Mouse (Mus musculus) small intestine, adult 2 months (tissue): Measurements from ENCODE around the gene Rnf5. TPM values are rescaled to one million over a fixed set of nuclear protein-coding genes. Genes with fewer than 3 reads are reported as not detected.
A peak's percentile ranks its signal among the peaks of the same experiment; 100 is the strongest.

ENCODE experiments used
- H3K27ac ChIP-seq: fragments of 200-500 bp; 2 replicates; pipeline ENCODE4 v1.5.1; 2012; ENCODE audit warnings: low read depth, low read length, control low read depth, inconsistent platforms; ENCODE audit not compliant: insufficient read depth
- H3K27me3 ChIP-seq: fragments of 200-500 bp; 2 replicates; pipeline ENCODE4 v1.6.1; 2012; ENCODE audit warnings: mild to moderate bottlenecking, moderate library complexity, low read length, inconsistent platforms; ENCODE audit not compliant: control insufficient read depth, insufficient read depth
- H3K36me3 ChIP-seq: fragments of 200-500 bp; 2 replicates; pipeline ENCODE4 v1.6.1; 2012; ENCODE audit warnings: mild to moderate bottlenecking, low read length, control low read depth, inconsistent platforms; ENCODE audit not compliant: control insufficient read depth, insufficient read depth
- H3K4me1 ChIP-seq: fragments of 200-500 bp; 2 replicates; pipeline ENCODE4 v1.6.1; 2012; ENCODE audit warnings: low read length, inconsistent platforms, mixed read lengths; ENCODE audit not compliant: control insufficient read depth, insufficient read depth, insufficient read length
- H3K4me3 ChIP-seq: fragments of 200-500 bp; 2 replicates; pipeline ENCODE4 v1.5.1; 2012; ENCODE audit warnings: low read depth, mild to moderate bottlenecking, control low read depth, inconsistent platforms, low read length, moderate library complexity
- CTCF ChIP-seq: fragments of 200-500 bp; IDR thresholded peaks from 2 replicates; pipeline ENCODE4 v1.5.1; 2012; ENCODE audit warnings: low read depth, mild to moderate bottlenecking, control low read depth, inconsistent platforms, low read length, moderate library complexity, mixed read lengths; ENCODE audit not compliant: insufficient replicate concordance, insufficient read length; ENCODE audit errors: extremely low read depth
- POLR2A ChIP-seq: fragments of 200-500 bp; IDR thresholded peaks from 2 replicates; pipeline ENCODE4 v1.6.1; 2012; ENCODE audit warnings: low read depth, mild to moderate bottlenecking, control low read depth, inconsistent platforms, low read length, moderate library complexity
- WGBS: fragments of 180-500 bp; shearing (Covaris S2); methylation state at CpG from one replicate; pipeline ENCODE4 v1.1.7; 2018; 5-methylcytosine and 5-hydroxymethylcytosine counted together
- polyA plus RNA-seq: library from polyadenylated mRNA; depleted of rRNA; stranded (reverse); fragments of >200 nt; gene quantifications from 2 replicates; pipeline ENCODE4 v1.2.3, GENCODE M21; 2012

Rnf5 gene
- polyA plus RNA-seq, 1 experiment, result 147 TPM

- H3K27me3 ChIP-seq, result no peaks in the 10 kb centered on the region
- peaks cover 26% of the 10 kb centered on the region for H3K36me3 ChIP-seq
- H3K27ac ChIP-seq, result no peak overlapping the region
- TF ChIP-seq CTCF (no peak), POLR2A (no peak)
- WGBS, result 85% methylated on average over 16 of the region's 16 CpGs
- peaks cover 8% of the 10 kb centered on the region for H3K4me1 ChIP-seq
- H3K4me3 ChIP-seq, result peak overlapping the region; percentile 4; the same call in 1 of the 2 replicates
Measured at GRCm38 (mm10) chr17:34648141-34648890, 44.8 kb upstream of the Rnf5 start.

- under 1% methylated on average over 65 of the region's 66 CpGs for WGBS
- Histone ChIP-seq H3K4me1 (peaks cover 8% of the 10 kb centered on the region), H3K4me3 (peak within 1 kb of the TSS; percentile 88), H3K27me3 (no peaks in the 10 kb centered on the region), H3K27ac (no peak within 1 kb of the TSS; the same call in 1 of the 2 replicates), H3K36me3 (peaks cover 18% of the 10 kb centered on the region)
- TF ChIP-seq CTCF, result no peak
- peak; percentile 70; the same call in 1 of the 2 replicates for TF ChIP-seq POLR2A
Measured at GRCm38 (mm10) chr17:34646906-34647787, 43.7 kb upstream of the Rnf5 start, which contains the start of gene Atf6b. Atf6b (plus strand) TSS chr17:34647146.

- TF ChIP-seq CTCF (no peak), POLR2A (no peak)
- Histone ChIP-seq H3K4me3 (no peak overlapping the region), H3K36me3 (peaks cover 7% of the 10 kb centered on the region), H3K4me1 (peaks cover 8% of the 10 kb centered on the region; the same call in 1 of the 2 replicates), H3K27me3 (no peaks in the 10 kb centered on the region), H3K27ac (no peak overlapping the region)
- 82% methylated on average over 30 of the region's 30 CpGs for WGBS
Measured at GRCm38 (mm10) chr17:34645831-34646511, 42.5 kb upstream of the Rnf5 start.

GRCm38 (mm10) chr17:34645256-34645829 is 41.9 kb upstream of the Rnf5 start:
- no peaks in the 10 kb centered on the region for H3K27me3 ChIP-seq
- H3K36me3 ChIP-seq, result peaks cover 1% of the 10 kb centered on the region; the same call in 1 of the 2 replicates
- H3K4me3 ChIP-seq, result peak overlapping the region; percentile 42
- no peak overlapping the region for H3K27ac ChIP-seq
- peaks cover 8% of the 10 kb centered on the region; the same call in 1 of the 2 replicates for H3K4me1 ChIP-seq
- WGBS, result 44% methylated on average over 10 of the region's 10 CpGs
- TF ChIP-seq POLR2A (no peak), CTCF (no peak)

DNA sequence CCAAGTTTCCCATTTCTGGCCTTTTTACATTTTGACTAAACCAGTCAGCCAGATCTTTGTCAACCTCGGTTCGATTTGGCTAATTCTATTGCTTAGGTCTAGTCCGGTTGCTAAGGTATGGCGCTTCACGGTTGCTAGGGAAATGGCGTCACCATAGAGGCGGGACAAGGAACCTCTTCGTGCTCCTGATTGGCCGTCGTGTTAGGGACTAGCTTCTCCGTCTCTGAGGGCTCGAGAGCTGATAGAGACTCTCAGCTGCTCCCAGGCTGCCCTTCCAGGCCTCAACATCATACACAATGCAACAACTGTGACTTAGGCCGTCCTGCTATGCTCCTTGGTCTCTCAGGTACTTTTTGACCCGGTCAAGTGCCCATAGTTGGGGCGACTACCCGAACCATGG is 41.1 kb upstream of the Rnf5 start, which contains the start of gene Fkbpl:
Gene Fkbpl, plus strand, starts transcription at position 157 of the 400 bp plus-strand sequence.
- Histone ChIP-seq H3K4me3 (peak within 1 kb of the TSS; percentile 65), H3K4me1 (peaks cover 8% of the 10 kb centered on the region; the same call in 1 of the 2 replicates), H3K36me3 (no peaks in the 10 kb centered on the region), H3K27me3 (no peaks in the 10 kb centered on the region), H3K27ac (peak within 1 kb of the TSS; percentile 53)
- under 1% methylated on average over 16 of the region's 16 CpGs for WGBS
- TF ChIP-seq POLR2A, result peak; percentile 77; the same call in 1 of the 2 replicates
- no peak for TF ChIP-seq CTCF

DNA sequence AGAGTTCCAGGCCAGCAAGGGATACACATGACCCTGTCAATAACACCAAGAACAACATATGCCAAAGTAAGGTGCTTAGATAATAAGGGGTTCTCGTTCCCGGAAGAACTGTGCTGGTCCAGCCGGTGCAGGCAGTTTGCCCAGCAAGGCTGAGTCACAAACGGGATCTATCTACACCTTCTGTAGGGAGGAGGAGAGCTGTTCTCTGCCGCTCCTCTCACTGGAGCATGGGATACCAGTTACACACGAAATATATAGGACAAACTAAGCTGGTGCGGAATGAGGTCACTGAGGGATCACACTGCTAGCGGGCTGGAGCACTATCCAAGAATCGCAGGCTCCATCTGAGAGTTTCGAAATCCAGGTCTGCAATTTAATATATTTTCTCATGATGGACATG is 40.5 kb upstream of the Rnf5 start:
- Histone ChIP-seq H3K4me3 (no peak overlapping the region), H3K27me3 (no peaks in the 10 kb centered on the region), H3K36me3 (no peaks in the 10 kb centered on the region), H3K27ac (no peak overlapping the region), H3K4me1 (peaks cover 8% of the 10 kb centered on the region; the same call in 1 of the 2 replicates)
- WGBS, result 59% methylated on average over 10 of the region's 10 CpGs
- TF ChIP-seq POLR2A, result no peak
- TF ChIP-seq CTCF, result peak; percentile 9; the same call in 1 of the 2 replicates

- Histone ChIP-seq H3K4me3 (no peak overlapping the region), H3K27ac (no peak overlapping the region), H3K36me3 (no peaks in the 10 kb centered on the region), H3K4me1 (peaks cover 8% of the 10 kb centered on the region; the same call in 1 of the 2 replicates), H3K27me3 (no peaks in the 10 kb centered on the region)
- no peak for TF ChIP-seq POLR2A
- TF ChIP-seq CTCF, result no peak
- 73% methylated on average over 4 of the region's 4 CpGs for WGBS
Measured at GRCm38 (mm10) chr17:34643379-34643778, 39.9 kb upstream of the Rnf5 start.
